Mouse (Mus musculus) urinary bladder, postnatal 14 days (tissue): ENCODE measurements at regions not wholly inside any gene's neighbourhood (a gene's known extent, or its start where the extent isn't known, plus 50 kb on each side); places are given as distances from the start of the nearest gene placed in this dataset.

Source experiments
- DNase-seq: peaks from one replicate; pipeline ENCODE4 v3.0.0; 2021; ENCODE audit warnings: low spot score

DNA sequence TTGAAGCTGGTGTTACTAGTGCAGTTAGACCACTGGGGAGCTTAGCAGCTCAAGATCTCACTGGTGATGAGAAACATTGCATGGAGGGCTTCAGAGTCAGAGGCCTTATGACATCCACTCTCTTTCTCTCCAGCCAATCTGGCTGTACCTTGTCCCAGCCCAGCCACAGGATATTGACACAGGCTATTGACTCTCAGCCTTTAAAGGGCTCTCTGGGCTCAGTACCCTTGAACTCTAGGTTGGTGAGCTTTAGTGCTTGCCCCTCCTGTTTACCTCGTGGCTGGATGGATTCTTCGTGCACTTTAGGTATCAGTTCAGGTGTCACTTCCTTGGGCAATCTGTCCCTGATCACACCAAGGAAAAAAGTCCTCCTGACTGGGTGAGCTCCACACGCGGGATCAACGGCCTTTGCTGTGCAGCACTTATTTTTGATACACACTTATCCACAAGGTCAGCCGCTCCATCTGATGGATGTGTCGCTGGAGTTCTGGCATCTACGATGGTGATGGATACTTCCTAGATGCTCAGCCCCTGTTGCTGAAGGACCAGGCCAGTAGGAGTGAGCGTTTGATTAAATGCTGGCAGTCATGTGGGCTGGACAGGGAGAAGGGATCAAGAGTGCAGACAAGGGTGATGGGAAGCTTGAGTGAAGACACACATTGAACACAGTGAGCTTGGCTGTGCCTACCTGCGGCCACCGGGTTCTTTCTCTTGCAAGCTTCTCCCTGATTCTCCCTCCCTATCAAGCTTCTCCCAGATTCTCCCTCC is 177.7 kb downstream of the Snx10 start:
- no peak for DNase-seq

DNA sequence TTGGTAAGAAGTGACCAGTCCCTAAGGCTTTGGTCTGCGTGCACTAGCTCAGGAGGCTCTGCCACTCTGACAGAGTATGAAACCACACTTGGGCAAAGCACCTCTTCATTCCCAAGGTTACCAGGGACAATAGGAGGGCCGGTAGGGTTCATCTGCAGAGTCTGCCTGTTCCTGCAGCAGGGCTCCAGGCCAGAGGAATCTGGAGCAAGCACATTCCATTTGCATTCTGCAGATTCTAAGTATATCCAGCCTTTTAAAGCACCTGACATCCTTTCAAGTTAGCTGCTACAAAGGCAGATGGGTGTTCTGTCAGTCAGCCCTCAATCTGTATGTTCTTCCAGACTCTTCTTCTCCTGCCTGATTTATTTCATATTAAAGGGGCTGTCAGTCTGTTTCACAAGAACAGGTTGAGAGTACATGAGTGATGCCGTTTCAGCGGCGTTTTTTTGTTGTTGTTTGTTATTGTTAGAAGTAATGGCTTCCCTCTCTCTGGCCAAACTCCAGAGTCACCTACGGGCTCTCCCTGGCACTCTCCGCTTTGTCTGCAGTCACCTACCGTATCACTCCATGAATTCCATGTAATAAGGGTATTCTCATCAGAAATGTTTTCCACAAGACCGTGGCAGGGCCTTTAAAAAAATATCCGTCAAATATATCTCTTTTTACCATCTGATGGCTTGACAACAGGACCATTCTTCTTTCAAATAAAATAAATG is 178.9 kb downstream of the Snx10 start:
- no peak for DNase-seq

GRCm38 (mm10) chr6:51708011-51708410 is 184.3 kb downstream of the Snx10 start:
- DNase-seq, result no peak

GRCm38 (mm10) chr6:51708668-51709339 is 185.1 kb downstream of the Snx10 start:
- DNase-seq, result no peak

GRCm38 (mm10) chr6:51709340-51710067 is 185.8 kb downstream of the Snx10 start:
- DNase-seq, result peak; percentile 27

GRCm38 (mm10) chr6:51710153-51710552 is 186.5 kb downstream of the Snx10 start:
- no peak for DNase-seq

DNA sequence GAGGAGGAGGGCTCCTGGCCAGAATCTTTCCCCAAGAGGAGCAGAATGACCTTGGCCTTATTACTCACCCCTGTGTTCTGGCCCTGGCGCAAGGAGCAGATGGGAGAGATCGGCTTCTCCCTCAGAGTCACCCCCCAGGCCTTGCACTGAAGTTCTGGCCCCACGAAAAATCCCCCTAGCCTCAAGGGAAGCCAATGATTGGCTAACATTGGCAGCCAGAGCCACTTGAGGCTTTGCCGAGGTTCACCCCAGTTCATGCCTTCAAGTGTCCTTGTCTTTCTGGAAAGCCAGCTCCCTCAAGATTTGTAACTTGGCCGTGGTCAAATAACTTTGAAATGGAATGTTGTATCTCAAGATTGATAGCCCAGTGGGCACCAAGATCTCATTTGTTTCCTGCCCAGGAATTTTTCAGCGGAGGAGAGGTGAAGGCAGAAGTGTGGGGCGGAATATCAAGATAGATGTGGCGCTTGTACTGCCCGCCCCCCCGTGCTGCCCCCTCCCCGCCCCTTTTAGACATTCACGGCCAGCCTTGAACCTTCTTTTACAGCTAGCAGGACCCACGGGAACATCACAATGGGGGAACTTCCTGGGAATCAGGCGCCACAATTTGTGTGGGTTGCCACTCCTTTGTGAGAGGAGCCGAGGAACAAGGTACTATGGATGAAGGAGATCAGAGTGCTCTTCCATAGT is 187.4 kb downstream of the Snx10 start:
- DNase-seq, result peak; percentile 23

- no peak for DNase-seq
These were observed 187.9 kb downstream of the Snx10 start for GRCm38 (mm10) chr6:51711616-51711970.

DNA sequence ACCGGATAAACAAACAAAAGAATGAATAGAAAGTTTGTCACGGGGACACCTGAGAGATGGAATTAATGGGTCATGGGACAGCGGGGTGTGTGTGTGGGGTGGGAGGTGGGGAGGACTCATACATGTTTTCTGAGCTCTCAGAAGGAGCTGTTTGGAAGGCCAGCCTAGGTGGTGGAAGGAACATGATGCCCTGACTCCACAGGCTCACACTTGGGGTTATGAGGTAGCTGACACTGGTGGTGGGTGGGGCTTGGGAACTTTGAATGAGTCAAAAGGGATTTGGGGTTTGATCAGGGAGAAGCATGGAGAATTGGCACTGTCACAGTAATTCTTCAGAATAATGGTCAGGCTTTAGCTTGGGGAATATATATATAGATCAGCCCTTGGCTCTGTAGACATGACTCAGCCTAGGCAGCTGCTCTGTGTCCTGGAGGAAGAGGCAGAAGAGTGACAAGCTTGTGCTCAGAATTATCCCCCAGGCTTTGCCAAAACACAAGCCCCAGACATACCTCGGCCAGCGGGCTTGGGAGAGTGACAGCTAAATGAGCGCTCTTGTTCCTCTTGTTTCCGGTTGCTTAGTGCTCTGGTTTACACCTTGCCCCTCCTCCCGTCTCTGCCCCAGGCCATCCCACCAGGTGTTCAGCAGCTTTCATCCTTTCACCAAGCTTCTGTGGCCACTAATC is 191.6 kb downstream of the Snx10 start:
- no peak for DNase-seq

DNA sequence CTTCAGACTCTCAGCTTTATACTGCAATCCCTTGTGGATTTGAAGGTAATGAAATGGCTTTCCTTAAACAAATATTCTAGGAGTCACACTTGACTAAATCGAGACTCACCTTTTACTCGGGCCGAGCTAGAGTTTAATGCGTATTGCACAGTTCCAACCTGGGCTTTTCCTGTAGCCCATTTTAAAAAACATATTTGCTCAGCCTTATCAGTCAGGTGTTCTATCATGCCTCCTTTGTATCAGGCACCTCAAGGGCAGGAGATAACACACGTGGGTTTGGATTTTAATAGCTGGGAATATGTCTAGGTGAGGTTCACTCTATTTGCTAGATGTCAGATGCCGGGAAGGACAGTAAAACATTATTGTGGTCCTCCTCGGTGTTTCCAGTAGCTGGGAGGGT is 193.7 kb downstream of the Snx10 start:
- DNase-seq, result no peak

GRCm38 (mm10) chr6:51720705-51721104 is 197.0 kb downstream of the Snx10 start:
- peak; percentile 49 for DNase-seq

DNA sequence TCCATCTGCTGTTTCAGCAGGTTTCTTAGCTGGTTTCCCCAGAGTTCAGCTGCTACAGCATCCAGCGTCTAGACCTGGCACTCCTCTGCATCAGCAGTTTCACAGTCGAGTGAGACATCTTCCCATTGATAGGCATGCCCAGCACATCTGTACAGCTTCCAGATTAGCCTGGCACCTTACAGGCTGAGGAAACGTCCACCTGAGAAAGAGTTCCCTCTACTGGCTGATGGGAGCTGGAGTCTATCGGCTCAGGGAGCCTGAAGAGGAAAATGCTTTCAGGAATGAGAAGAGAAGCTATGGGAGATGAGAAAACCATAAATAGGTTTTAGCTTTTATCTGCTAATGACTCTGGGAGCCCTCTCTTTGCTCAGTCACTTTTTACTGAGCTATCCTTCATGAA is 199.4 kb downstream of the Snx10 start:
- no peak for DNase-seq

DNA sequence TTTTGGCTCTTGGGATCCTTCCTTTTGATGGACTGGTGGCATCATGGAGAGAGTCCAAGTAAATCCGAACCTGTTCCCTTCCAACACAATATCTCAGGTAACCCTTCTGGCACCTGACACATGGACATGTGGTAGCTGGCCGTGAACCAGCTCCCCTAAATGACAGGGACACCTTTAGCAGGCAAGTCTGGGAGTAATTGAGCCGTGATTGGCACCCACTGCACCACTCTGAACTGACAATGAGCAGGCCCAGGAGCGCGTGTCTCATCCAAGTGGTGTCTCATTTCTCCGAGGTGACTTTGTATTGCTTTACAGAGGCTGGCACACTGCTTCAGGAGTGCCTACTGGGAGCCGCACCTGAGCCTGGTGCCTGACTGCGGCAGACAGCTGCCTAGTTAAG is 203.5 kb downstream of the Snx10 start:
- DNase-seq, result no peak

DNA sequence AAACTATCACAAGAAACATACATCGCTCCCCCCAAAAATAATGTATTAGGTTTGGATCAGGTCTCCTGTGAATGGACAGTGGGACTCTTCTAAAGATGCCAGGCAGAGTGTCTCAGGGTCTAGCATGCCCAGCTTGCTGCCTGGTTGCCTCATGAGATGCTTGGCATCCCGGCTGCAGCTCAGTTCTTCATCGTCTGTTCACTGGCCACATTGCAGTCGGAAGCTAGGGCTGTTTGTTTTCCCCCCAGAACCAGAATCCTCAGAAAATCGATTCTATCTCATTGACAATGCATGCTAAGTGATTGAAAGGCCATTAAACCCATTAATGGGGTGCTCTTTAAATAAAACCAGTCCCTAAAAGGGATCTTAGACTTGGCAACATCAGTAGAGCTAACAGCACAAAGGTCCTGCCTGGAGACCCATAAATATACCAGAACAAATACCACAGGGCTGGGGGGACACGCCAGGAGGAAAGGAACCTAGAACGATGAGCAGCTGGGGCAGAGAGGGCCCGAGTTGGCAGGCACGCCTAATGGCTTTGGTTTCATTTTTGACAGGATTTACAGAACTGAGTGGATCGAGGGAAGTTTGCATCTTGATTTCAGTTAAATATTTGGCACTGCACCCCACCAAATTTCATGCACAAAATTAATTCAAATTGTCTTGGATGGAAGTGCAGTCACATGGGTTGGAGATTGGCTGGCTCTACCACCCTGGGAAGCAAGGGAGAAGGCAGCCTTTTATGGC is 205.3 kb downstream of the Snx10 start:
- DNase-seq, result no peak

GRCm38 (mm10) chr6:51730564-51731351 is 207.1 kb downstream of the Snx10 start:
- DNase-seq, result no peak

DNA sequence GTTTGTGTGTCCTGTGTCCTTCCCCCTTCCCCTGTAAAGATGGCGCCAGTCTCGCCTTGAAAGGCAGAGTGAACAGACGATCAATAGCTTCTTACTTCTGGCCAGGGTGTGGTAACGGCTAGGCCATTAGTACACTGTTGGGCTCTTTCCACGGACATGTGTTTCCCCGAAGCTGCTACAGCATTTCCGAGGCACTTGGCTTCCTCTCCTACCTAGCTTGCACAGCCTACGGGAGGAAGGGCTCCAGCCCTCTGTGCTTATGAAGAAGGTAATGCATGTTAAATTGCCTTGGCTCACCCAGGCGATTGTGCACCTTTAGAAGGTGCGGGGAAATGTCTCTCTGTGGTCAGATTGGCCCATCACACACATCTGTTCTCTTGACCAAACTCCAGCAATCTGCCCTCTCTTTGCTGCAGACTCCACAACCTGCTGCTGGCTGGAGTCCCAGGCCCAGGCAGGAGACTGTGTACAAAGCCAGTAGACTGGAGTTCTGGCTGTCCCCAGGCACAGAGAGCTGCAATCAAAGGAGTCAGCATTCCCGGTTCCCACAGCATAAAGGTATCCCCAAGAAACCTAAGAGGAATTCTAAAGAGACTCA is 208.7 kb downstream of the Snx10 start:
- DNase-seq, result no peak

DNA sequence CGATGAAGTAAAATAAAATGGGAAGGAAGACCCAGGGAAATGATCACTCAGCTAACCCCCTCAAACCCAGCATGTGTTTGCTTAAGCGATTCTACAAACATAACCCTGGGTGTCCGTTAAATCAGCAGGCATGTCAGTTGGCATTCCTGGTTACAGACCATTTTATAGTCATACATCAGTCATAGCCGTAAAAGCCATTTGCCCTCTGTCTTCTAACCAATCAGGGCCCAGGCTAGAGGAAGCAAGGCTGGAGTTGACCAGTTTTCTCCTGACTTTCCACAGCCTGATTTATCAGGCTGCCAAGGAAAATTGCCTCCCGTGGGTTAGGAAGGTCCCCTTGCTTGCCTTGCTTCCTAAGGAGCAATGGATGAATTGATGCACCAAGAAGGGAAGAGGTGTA is 212.3 kb downstream of the Snx10 start:
- DNase-seq, result no peak

DNA sequence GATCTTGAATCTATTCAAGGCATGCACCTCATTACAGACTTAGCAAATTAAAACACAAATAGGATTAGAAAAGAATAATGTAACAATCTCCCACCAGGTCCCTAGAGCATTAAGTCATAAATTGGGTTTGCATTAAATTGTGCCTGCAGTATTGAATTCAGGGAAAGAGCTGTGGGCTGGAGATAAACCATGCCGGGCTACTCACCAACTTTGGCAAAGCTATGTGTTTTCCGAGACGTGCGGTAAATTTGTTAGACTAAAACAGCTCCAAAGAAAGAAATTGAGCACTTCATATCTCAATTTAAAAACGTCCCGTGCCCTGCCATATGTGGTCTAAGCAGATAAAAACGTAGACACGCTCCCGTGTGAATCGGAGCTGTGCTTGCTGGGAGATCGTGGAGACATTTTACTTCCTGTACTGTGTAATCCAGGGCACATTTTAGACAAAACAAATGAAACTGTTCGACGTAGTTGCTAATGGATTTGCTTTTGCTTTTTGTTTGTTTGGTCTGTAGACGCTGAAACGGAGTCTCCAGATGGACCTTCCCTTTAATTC is 219.5 kb downstream of the Snx10 start:
- no peak for DNase-seq

DNA sequence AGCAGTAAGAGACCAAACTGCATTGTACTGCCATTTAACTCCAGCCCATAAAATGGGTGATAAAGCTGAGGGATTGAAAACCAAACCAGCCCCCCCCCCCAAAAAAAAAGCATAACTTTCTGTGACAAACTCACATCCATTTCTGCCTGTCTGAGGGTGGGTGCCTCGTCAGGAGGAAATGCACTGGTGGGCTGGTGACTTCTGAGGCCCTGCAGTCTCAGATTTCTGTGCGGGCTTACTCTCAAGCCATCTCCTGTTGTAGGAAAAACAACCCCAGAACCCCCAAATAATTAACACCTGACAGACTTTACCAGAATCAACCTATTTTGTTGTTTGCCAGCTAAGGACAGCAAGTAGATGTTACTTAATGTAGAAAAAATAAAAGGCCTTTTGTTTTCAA is 220.9 kb downstream of the Snx10 start:
- DNase-seq, result no peak
